ENCODE assay signal across 16 mouse cellular contexts in the genomic region with DNA sequence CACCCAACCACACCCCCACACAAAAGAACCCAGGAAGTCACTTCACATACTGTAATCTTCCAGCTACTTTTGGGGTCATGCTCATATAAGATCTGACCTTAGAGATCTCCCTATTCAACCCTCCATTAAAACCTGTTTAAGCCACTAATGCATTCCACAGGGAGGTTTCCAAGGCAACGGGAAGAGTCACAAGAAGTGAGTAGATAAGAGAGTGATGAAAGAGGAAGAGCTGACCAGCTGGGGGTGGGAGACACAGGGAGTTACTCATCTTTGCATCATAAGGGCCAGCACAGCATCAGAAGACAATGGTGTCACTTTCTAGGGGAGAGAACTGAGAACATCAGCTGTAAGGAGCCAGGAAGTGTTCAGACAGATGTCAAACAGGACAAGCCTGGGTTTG. TPM values are rescaled to one million over a fixed set of nuclear protein-coding genes. Genes with fewer than 3 reads are reported as not detected.
DNase-seq lines count a peak whose midpoint lies in the region; ATAC-seq and TF ChIP-seq lines count a peak whose summit lies in the region.
"Had no signal": no experiment of that assay in that cellular context is flagged by ENCODE, and none has a peak within 500 bp of the region (broad histone marks: within the 10 kb centered on the region; RNA-seq: fewer than 3 reads in every experiment).

No protein-coding gene starts in this region.

- no peak overlapping the region for H3K9ac ChIP-seq in lung, embryonic 14.5 days
- H3K9ac ChIP-seq in midbrain, embryonic 15.5 days, result no peak overlapping the region
- H3K9ac ChIP-seq in liver, embryonic 11.5 days (ENCODE audit: low read depth, low read length), result no peak overlapping the region
- H3K9ac ChIP-seq: heart, embryonic 15.5 days; kidney, embryonic 15.5 days; lung, embryonic 15.5 days; midbrain, embryonic 12.5 days had no signal

- H3K4me3 ChIP-seq in lung, embryonic 14.5 days (ENCODE audit: low read depth, low read length), result no peak overlapping the region
- H3K4me3 ChIP-seq in midbrain, embryonic 15.5 days, result no peak overlapping the region
- H3K4me3 ChIP-seq in liver, embryonic 11.5 days (ENCODE audit: low read depth, low read length), result no peak overlapping the region
- H3K4me3 ChIP-seq: forebrain, embryonic 10.5 days; heart, embryonic 15.5 days; kidney, embryonic 15.5 days; lung, embryonic 15.5 days; midbrain, embryonic 12.5 days had no signal

- TF ChIP-seq CTCF in lung, embryonic 14.5 days (IDR thresholded peaks at IDR 0.05; ENCODE audit: low read depth), result no peak

- WGBS in lung, embryonic 14.5 days, result 3% methylated on average over 1 of the region's 1 CpGs
- WGBS in midbrain, embryonic 15.5 days, result 11% methylated on average over 1 of the region's 1 CpGs
- 3% methylated on average over 1 of the region's 1 CpGs for WGBS in liver, embryonic 11.5 days

- no peaks in the 10 kb centered on the region for H3K9me3 ChIP-seq in lung, embryonic 14.5 days (ENCODE audit: low read depth, low read length)
- H3K9me3 ChIP-seq in midbrain, embryonic 15.5 days, result no peaks in the 10 kb centered on the region
- no peaks in the 10 kb centered on the region for H3K9me3 ChIP-seq in liver, embryonic 11.5 days (ENCODE audit: control insufficient read depth, low read length)
- H3K9me3 ChIP-seq: forebrain, embryonic 10.5 days; heart, embryonic 15.5 days; kidney, embryonic 15.5 days; lung, embryonic 15.5 days; midbrain, embryonic 12.5 days had no signal

- no peak for ATAC-seq in lung, embryonic 14.5 days (ENCODE audit: insufficient read depth)
- peak; percentile 48 for ATAC-seq in common myeloid progenitor, adult 5-6 weeks (replicated peaks; ENCODE audit: low read depth, poor library complexity, severe bottlenecking)
- ATAC-seq in midbrain, embryonic 15.5 days (replicated peaks), result peak; percentile 28
- no peak for ATAC-seq in liver, embryonic 11.5 days (replicated peaks; ENCODE audit: low FRiP score)
- ATAC-seq: hindbrain, embryonic 16.5 days had no signal

- no peaks in the 10 kb centered on the region for H3K36me3 ChIP-seq in lung, embryonic 14.5 days (ENCODE audit: insufficient read depth)
- H3K36me3 ChIP-seq in midbrain, embryonic 15.5 days (replicated peaks), result no peaks in the 10 kb centered on the region
- H3K36me3 ChIP-seq in liver, embryonic 11.5 days (ENCODE audit: control insufficient read depth, insufficient read depth, low read length), result no peaks in the 10 kb centered on the region
- H3K36me3 ChIP-seq: forebrain, embryonic 10.5 days; heart, embryonic 15.5 days; kidney, embryonic 15.5 days; lung, embryonic 15.5 days; midbrain, embryonic 12.5 days had no signal

- no peak overlapping the region for H3K27ac ChIP-seq in lung, embryonic 14.5 days (ENCODE audit: low read depth)
- H3K27ac ChIP-seq in midbrain, embryonic 15.5 days, result no peak overlapping the region
- no peak overlapping the region for H3K27ac ChIP-seq in liver, embryonic 11.5 days (ENCODE audit: low read depth, low read length)
- H3K27ac ChIP-seq: heart, embryonic 15.5 days; kidney, embryonic 15.5 days; lung, embryonic 15.5 days; midbrain, embryonic 12.5 days had no signal

- H3K4me1 ChIP-seq in lung, embryonic 14.5 days (ENCODE audit: insufficient read depth), result peaks cover 3% of the 10 kb centered on the region; the same call in 1 of the 2 replicates
- H3K4me1 ChIP-seq in midbrain, embryonic 15.5 days, result peaks cover 15% of the 10 kb centered on the region; the same call in 1 of the 2 replicates
- H3K4me1 ChIP-seq in liver, embryonic 11.5 days (replicated peaks; ENCODE audit: control insufficient read depth, insufficient read depth, low read length), result peaks cover 8% of the 10 kb centered on the region

- peak; percentile 21 for DNase-seq in lung, embryonic 14.5 days
- no peak for DNase-seq in lung, postnatal 4 days
- peak; percentile 70 for DNase-seq in ES-CJ7 (ENCODE audit: low read depth, low spot score)
- no peak for DNase-seq in liver, embryonic 11.5 days (ENCODE audit: low spot score)
- no peak for DNase-seq in spleen, postnatal 10 days (ENCODE audit: low spot score in 2 of 2)
- DNase-seq: gastrocnemius, postnatal 36 days had no signal

- H3K27me3 ChIP-seq in lung, embryonic 14.5 days (ENCODE audit: insufficient read depth, low read length), result peaks cover 25% of the 10 kb centered on the region
- 0 out of 2 replicates have a peak, but pooled peaks cover 4% of the 10 kb centered on the region for H3K27me3 ChIP-seq in midbrain, embryonic 15.5 days (replicated peaks)
- peaks cover 46% of the 10 kb centered on the region for H3K27me3 ChIP-seq in liver, embryonic 11.5 days (replicated peaks; ENCODE audit: control insufficient read depth, insufficient read depth, low read length)

- H3K4me2 ChIP-seq in lung, embryonic 14.5 days, result no peak overlapping the region
- no peak overlapping the region for H3K4me2 ChIP-seq in midbrain, embryonic 15.5 days
- no peak overlapping the region for H3K4me2 ChIP-seq in liver, embryonic 11.5 days
- H3K4me2 ChIP-seq: heart, embryonic 15.5 days; kidney, embryonic 15.5 days; lung, embryonic 15.5 days; midbrain, embryonic 12.5 days had no signal

RNA-seq across cellular contexts. Expression of a gene that starts 3.0 kb away (rescaled TPM):
- polyA plus RNA-seq in lung, embryonic 14.5 days (2014; fragmentation: Nextera tagmentation; extraction: Ambion mirVana), result 0.34 TPM in 1 of 2 replicates, not detected in the other
- total RNA-seq in common myeloid progenitor, adult 5-6 weeks (2017), result not detected in 2 replicates
- 6.4 TPM in 2 replicates for polyA plus RNA-seq in midbrain, embryonic 15.5 days (2015; fragmentation: Nextera tagmentation; extraction: Ambion mirVana)
- 1.0 and 1.9 TPM in 2 replicates for polyA plus RNA-seq in liver, embryonic 11.5 days (2014; fragmentation: Nextera tagmentation; extraction: Ambion mirVana)
- total RNA-seq: gastrocnemius, postnatal 36 days; layer of hippocampus, adult 18-20 months; left cerebral cortex, adult 18-20 months had no signal

RNA-seq across cellular contexts. Expression of a gene that starts 26.6 kb away (rescaled TPM):
- polyA plus RNA-seq in lung, embryonic 14.5 days (2014; fragmentation: Nextera tagmentation; extraction: Ambion mirVana), result 70.3 and 82.4 TPM in 2 replicates
- total RNA-seq in common myeloid progenitor, adult 5-6 weeks (2017), result 0.14 and 1.8 TPM in 2 replicates
- 25.1 and 29.1 TPM in 2 replicates for polyA plus RNA-seq in midbrain, embryonic 15.5 days (2015; fragmentation: Nextera tagmentation; extraction: Ambion mirVana)
- 21.5 and 21.8 TPM in 2 replicates for polyA plus RNA-seq in liver, embryonic 11.5 days (2014; fragmentation: Nextera tagmentation; extraction: Ambion mirVana)

RNA-seq across cellular contexts. Expression of a gene that starts 52.2 kb away (rescaled TPM):
- polyA plus RNA-seq in lung, embryonic 14.5 days (2014; fragmentation: Nextera tagmentation; extraction: Ambion mirVana), result 50.1 and 52.9 TPM in 2 replicates
- total RNA-seq in common myeloid progenitor, adult 5-6 weeks (2017), result 6.2 and 35.8 TPM in 2 replicates
- polyA plus RNA-seq in midbrain, embryonic 15.5 days (2015; fragmentation: Nextera tagmentation; extraction: Ambion mirVana), result 51.1 and 51.4 TPM in 2 replicates
- 43.1 and 44.2 TPM in 2 replicates for polyA plus RNA-seq in liver, embryonic 11.5 days (2014; fragmentation: Nextera tagmentation; extraction: Ambion mirVana)

Comparison
In these comparisons a context has a peak if more than half of its experiments do, and no peak if none do; other contexts are left out.
1. DNase-seq: peak in lung, embryonic 14.5 days (single experiment) and ES-CJ7 (single experiment); none in lung, postnatal 4 days (0 of 2), liver, embryonic 11.5 days (single experiment) and spleen, postnatal 10 days (0 of 2).
2. ATAC-seq: peak in common myeloid progenitor, adult 5-6 weeks (single experiment) and midbrain, embryonic 15.5 days (single experiment); none in lung, embryonic 14.5 days (single experiment) and liver, embryonic 11.5 days (single experiment).